Mouse (Mus musculus): ENCODE results near the gene Ccdc106.

DNA sequence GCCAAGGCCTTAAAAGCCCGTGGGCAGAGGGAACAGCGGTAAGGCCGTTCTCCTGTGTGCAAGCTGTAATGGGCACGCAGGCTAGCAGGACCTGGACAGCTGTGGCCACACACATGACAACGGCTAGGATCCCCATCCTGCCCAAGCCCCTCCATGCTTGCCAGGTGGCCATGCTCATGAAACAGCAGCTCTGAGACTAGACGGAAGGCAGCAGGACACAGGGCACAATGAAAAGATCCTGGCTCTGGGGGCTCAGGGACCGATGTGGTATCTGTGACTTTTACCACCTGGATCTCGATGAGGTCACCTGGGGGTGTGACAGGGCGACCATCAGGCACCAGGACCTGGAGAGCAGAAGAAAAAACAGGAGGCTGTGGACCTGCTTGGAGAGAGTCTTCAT lies 15.8 kb downstream of the Ccdc106 start:
- TF ChIP-seq SMC3 (IDR thresholded peaks at IDR 0.05; ENCODE audit: low read depth, low read length), result no peak
- no peak for TF ChIP-seq HCFC1 (IDR thresholded peaks at IDR 0.05; ENCODE audit: low read depth, low read length)
- no peak for TF ChIP-seq CTCF (conservative IDR thresholded peaks at IDR 0.05 in 1 of 2, IDR thresholded peaks at IDR 0.05 in 1 of 2; ENCODE audit: low read depth in 2 of 2, low read length in 2 of 2)
- no peak for TF ChIP-seq POLR2A (IDR thresholded peaks at IDR 0.05; ENCODE audit: low read depth, low read length)
- no peak for TF ChIP-seq CHD2 (IDR thresholded peaks at IDR 0.05; ENCODE audit: low read length)
- no peak for TF ChIP-seq RCOR1 (conservative IDR thresholded peaks at IDR 0.05; ENCODE audit: low read depth, low read length)
- no peak for TF ChIP-seq ZC3H11A (IDR thresholded peaks at IDR 0.05; ENCODE audit: low read depth, low read length)
- no peak for TF ChIP-seq MYC (IDR thresholded peaks at IDR 0.05; ENCODE audit: low read depth, low read length)
- TF ChIP-seq EP300 (IDR thresholded peaks at IDR 0.05; ENCODE audit: low read length), result no peak
- TF ChIP-seq MAX (IDR thresholded peaks at IDR 0.05; ENCODE audit: low read length), result no peak
- TF ChIP-seq POLR2AphosphoS2 (IDR thresholded peaks at IDR 0.05; ENCODE audit: low read depth, low read length), result no peak
- no peak for TF ChIP-seq CHD1 (IDR thresholded peaks at IDR 0.05; ENCODE audit: low read depth, low read length)
- no peak for TF ChIP-seq TCF12 (IDR thresholded peaks at IDR 0.05; ENCODE audit: low read depth, low read length)
- TF ChIP-seq MEF2A (IDR thresholded peaks at IDR 0.05; ENCODE audit: borderline replicate concordance, low read depth, low read length), result no peak

Data from CH12.LX (cell line).